Mouse (Mus musculus) cortical plate, adult 2 months (tissue): ENCODE measurements around the gene Lrrc42. TPM values are rescaled to one million over a fixed set of nuclear protein-coding genes. Genes with fewer than 3 reads are reported as not detected.

Experiments
- H3K27ac ChIP-seq: fragments of 200-500 bp; 2 replicates; pipeline ENCODE4 v1.5.1; 2012; ENCODE audit warnings: low read length, control low read depth, inconsistent platforms; ENCODE audit not compliant: insufficient read depth
- H3K4me1 ChIP-seq: fragments of 200-500 bp; 2 replicates; pipeline ENCODE4 v1.6.1; 2011; ENCODE audit warnings: low read length; ENCODE audit not compliant: control insufficient read depth, insufficient read depth
- H3K4me3 ChIP-seq: fragments of 200-500 bp; 2 replicates; pipeline ENCODE4 v1.5.1; 2011; ENCODE audit warnings: mild to moderate bottlenecking, low read length, control low read depth; ENCODE audit not compliant: insufficient read depth
- CTCF ChIP-seq: fragments of 200-500 bp; IDR thresholded peaks from 2 replicates; pipeline ENCODE4 v1.5.1; 2011; ENCODE audit warnings: mild to moderate bottlenecking, control low read depth, low read length; ENCODE audit not compliant: insufficient read depth; ENCODE audit errors: extremely low read depth
- POLR2A ChIP-seq: fragments of 200-500 bp; IDR thresholded peaks from 2 replicates; pipeline ENCODE4 v1.6.1; 2011; ENCODE audit warnings: mild to moderate bottlenecking, low read length, control low read depth; ENCODE audit not compliant: insufficient read depth; ENCODE audit errors: extremely low read depth
- polyA plus RNA-seq: library from polyadenylated mRNA; depleted of rRNA; stranded (reverse); fragments of >200 nt; gene quantifications from 2 replicates; pipeline ENCODE4 v1.2.3, GENCODE M21; 2012; rRNA removed

The Lrrc42 gene
- polyA plus RNA-seq, result 18.9 and 20.2 TPM in 2 replicates

DNA sequence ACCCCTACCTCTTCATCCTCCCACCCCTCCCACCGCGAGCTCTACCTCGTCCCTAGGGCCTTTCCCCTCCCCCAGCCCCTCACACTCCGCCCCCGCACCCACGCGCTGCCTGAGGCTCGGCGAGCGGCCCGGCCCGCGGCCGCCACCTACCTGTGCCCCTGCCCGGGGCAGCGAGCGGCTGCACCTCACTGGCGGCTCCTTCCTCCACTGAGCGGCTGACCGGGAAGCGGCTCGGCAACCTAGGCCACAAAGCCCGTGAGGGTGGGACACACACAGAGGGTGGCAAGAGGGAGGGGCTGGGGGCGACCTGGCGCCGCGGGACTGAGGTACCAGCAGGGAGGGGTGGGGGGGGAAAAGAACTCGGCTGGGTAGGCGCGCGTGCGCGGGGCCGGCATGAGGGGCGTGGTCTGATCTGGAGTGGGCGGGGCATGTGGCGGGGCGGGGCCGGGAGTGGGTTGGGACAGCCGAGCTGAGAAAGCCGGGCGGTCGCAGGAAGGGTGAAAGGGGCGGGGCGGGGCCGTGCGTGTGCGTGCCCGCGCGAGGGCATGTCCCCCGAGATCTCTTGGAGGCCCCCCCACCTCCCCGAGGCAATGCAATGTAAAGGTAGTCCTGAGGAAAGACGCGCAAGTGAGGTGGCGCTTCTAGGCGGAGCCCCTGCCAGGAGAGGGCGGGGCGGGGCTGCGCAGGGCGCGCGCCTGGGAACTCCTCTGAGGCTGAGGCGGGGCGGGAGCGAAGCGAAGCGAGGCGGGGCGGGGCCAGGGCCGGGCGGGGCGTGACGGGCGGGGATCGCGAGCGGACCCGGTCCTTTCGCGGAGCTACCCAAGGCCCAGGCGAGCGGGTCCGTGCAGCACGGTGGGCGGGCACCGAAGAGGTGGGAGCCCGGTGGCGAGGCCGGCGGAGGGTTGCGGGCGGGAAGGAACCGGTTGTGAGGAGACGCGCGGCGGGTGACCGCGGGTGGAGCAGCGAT is at the start of gene Lrrc42, which contains the start of gene Hspb11:
Gene Lrrc42, minus strand, starts transcription at position 408 of the 967 bp plus-strand sequence.
Gene Hspb11, plus strand, starts transcription at position 469 of the 967 bp plus-strand sequence.
- Histone ChIP-seq H3K4me1 (peaks cover 5% of the 10 kb centered on the region), H3K27ac (peak within 1 kb of the TSS; percentile 88), H3K4me3 (peak within 1 kb of the TSS; percentile 97)
- TF ChIP-seq POLR2A (no peak), CTCF (no peak)

DNA sequence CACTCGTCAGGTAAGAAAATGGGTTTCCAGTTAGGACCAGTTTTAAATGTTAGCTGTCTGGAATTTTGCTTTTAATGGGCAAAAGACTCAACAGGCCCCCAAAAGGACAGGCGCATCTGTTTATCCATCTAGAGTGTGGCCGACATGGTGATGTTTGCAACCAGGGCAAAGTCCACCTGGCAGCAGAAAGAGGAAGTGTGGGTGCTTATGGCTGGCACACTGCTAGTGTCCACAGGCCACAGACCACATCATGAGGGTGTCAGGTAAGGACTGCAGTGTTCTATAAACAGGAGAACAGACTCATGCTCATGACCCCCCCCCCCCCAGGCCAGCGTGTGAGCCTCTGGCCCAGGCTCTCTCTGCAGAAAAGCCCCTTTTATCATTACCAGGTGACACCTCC is 49.5 kb upstream of the Lrrc42 start:
- H3K4me3 ChIP-seq, result no peak overlapping the region
- TF ChIP-seq CTCF, result no peak
- TF ChIP-seq POLR2A, result no peak
- no peaks in the 10 kb centered on the region for H3K4me1 ChIP-seq
- H3K27ac ChIP-seq, result no peak overlapping the region

DNA sequence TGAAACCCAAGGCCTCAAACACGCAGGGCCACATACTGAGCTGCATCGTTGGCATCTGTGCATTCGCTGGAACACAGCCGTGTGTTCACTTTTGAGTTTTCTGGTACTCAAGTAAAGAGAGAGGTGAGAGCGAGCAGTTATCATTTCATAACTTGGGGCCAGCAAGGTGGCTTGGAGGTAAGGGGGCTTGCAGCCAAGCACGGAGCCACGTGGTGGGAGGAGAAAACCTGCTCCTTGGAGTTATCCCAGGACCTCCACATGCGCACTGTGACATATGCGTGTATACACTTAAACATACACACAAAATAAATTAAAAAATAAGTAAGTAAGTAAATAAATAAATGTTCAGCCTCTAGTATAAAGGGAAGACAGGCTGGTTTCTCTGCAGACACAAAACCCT is 48.9 kb upstream of the Lrrc42 start:
- no peak for TF ChIP-seq POLR2A
- TF ChIP-seq CTCF, result no peak
- H3K4me3 ChIP-seq, result no peak overlapping the region
- H3K4me1 ChIP-seq, result no peaks in the 10 kb centered on the region
- H3K27ac ChIP-seq, result no peak overlapping the region

DNA sequence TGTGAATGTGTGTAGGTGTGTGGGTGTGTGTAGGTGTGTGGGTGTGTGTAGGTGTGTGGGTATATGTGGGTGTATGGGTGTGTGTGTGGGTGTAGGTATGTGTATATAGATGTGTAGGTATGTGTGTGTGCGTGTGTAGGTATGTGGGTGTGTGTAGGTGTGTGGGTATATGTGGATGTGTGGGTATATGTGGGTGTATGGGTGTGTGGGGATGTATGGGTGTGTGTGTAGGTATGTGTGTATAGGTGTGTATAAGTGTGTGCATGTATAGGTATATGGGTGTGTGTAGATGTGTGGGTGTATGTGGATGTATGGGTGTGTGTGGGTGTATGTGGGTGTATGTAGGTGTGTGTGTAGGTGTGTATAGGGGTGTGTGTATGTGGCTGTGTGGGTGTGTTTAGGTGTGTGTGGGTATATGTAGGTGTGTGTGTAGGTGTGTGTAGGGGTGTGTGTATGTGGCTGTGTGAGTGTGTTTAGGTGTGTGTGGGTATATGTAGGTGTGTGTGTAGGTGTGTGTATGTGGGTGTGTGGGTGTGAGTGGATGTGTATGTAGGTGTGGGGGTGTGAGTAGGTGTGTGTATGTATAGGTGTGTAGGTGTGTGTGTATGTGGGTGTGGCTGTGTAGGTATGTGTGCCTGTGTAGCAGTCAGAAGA is 47.7 kb upstream of the Lrrc42 start:
- Histone ChIP-seq H3K27ac (no peak overlapping the region), H3K4me3 (no peak overlapping the region), H3K4me1 (no peaks in the 10 kb centered on the region)
- TF ChIP-seq CTCF (no peak), POLR2A (no peak)

DNA sequence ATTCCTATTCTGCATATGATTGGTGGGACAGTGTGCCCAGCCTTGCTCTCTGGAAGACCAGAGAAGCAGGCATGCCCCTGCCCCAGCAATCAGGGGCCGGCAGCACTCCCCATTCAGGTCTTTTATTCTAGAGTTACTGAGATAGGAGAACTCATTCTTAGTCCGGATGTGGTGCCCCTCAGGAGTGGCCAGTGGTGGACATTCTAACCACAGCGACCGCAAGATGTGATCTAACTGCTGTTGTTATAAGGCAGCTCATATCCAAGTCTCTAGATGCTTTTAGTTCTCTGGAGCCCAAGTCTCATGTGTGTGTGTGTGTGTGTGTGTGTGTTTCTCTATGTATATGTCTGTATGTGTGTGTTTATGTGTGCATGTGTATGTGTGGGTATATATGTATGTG is 47.0 kb upstream of the Lrrc42 start:
- no peak overlapping the region for H3K27ac ChIP-seq
- no peaks in the 10 kb centered on the region for H3K4me1 ChIP-seq
- no peak overlapping the region for H3K4me3 ChIP-seq
- TF ChIP-seq POLR2A (no peak), CTCF (no peak)

DNA sequence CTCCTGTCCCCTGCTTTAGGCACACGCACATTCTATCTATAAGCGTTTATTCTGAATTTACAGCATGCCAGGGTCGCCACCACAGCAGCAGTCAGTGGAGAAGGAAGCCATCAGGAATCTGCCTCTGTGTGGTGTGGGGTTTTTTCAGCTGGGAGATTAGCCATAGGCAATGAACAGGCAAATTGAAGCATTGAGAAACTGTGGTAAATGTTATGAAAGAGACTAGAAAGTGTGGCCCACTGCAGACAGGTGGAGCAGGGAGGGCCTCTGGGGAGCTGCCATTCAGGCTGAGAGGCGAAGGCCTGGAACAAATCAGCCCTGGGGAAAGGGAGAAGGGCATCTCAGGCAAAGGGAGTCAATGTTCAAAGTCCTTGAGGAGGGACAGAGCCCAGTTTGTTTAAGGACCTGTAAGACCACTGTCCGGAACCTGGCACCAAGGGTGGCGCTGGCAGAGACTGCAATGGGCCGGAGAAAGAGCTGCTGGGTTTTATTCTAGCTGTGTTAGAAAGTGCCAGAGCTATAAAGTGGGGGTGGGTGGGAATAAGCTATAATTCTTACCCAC is 46.5 kb upstream of the Lrrc42 start:
- TF ChIP-seq CTCF (no peak), POLR2A (no peak)
- Histone ChIP-seq H3K27ac (no peak overlapping the region), H3K4me1 (no peaks in the 10 kb centered on the region), H3K4me3 (no peak overlapping the region)

DNA sequence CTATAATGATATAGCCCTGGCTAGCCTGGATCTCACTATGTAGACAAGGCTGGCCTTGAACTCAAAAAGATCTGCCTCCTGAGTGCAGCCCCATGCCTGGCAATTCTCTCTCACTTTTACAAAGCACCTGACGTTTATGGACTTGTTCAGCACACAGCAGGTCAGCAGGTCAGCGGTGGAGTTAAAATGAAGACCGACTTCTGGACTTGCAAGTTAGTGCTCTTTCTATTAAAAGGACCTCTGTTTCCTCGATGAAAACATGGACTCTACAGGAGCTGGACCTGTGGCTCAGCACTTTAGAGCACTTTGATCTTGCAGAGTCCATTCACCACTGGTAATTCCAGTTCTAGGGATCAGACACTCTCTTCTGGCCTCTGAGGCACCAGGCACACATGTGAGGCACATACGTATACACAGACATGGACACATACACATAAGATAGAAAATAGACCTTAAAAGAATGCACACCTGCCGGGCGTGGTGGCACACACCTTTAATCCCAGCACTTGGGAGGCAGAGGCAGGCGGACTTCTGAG is 44.8 kb upstream of the Lrrc42 start:
- Histone ChIP-seq H3K4me3 (no peak overlapping the region), H3K4me1 (no peaks in the 10 kb centered on the region), H3K27ac (no peak overlapping the region)
- no peak for TF ChIP-seq POLR2A

DNA sequence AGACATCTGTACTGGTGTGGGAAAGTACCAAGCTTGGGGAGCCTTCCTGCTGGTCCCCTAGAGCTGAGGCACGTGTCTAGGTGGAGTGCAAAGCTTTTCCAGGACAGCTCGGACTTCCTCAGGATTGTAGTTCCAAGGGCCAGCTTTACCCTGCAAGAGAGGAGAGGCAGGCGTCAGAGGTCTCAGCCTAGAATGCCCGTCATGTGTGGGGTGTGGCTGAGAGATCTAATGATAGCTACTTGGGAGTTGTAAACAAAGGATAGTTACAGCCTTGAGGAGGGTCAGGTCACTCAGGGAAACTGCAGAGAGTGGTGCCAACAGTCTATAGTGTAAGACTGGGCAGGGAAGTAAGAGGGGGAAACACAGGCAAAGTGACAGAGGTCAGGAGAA is 38.9 kb upstream of the Lrrc42 start:
- TF ChIP-seq CTCF (no peak), POLR2A (no peak)
- Histone ChIP-seq H3K4me1 (no peaks in the 10 kb centered on the region; the same call in 1 of the 2 replicates), H3K27ac (no peak overlapping the region), H3K4me3 (no peak overlapping the region)

DNA sequence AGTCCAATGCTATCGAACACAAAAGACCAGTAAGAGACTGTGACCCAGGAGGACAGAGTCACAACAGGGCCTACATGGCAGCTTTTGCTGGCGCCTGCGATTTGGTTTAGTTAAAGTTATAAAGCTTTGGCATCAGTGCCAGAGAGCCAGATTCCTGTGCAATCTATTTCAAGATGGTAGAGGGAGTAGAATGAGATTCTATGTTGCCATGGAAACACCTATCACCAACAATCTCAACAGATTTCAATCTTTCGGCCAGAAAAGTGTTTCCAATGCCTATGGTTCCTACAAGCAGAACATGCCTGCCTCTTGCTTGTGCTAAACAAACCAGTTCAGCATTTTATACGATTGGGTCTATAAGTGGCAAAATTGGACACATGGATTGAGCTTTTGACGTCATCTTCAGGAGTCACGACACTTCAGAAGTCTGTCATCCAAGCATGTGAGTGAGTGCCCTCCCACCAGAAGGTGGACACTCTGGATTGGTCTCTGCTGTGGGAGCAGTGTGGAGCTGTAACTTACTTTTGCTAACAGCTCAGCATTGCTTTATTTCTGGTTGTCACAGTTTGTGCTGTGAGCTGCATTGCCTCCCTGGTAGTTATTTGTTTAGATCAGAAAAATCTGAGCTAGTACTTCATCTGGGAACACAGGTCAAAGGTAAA is 38.4 kb upstream of the Lrrc42 start:
- TF ChIP-seq POLR2A (no peak), CTCF (no peak)
- no peak overlapping the region for H3K27ac ChIP-seq

More for the DNA sequence above, 38.4 kb upstream of the Lrrc42 start:
- Histone ChIP-seq H3K4me3 (no peak overlapping the region), H3K4me1 (no peaks in the 10 kb centered on the region; the same call in 1 of the 2 replicates)
